ENCODE assay signal across 10 mouse cellular contexts in the genomic region with DNA sequence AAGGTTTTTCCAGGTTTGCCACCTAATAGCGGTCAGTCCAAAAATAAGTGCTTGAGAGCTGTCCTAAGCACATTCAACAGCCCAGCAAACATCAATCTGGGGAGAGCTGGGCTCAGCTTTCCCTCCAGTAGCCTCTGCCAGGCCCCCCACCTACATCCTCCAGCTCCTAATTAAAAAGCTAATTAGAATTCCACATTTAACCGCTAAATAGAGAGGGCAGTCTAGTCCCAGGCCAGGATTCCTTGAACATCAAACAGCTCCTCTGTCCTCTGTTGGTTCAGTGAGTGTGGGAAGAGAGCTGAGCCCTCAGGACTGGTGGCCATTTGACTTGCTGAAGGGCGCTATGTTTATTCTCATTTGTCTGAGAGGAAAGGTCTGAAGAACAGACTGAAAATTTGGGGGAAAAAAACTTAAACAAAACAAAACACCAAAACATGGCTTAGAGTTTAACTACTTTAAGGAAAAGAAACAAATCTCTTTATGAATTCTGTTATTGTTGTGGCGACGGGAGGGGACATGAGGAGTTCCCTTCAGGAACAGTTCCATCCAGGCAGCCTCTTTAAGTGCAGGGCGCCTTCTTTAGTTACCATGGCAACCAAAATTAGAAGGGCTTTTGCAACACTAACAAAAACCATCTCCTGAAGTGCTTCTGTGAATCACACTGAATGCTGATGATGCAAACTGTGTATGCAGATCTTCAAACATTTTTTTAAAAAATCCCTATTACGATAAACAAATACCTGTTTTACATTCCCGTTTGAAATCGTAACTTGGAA. TPM values are rescaled to one million over a fixed set of nuclear protein-coding genes. Genes with fewer than 3 reads are reported as not detected.
DNase-seq lines count a peak whose midpoint lies in the region; ATAC-seq lines count a peak whose summit lies in the region.
"Had no signal": no experiment of that assay in that cellular context is flagged by ENCODE, and none has a peak within 500 bp of the region (broad histone marks: within the 10 kb centered on the region; RNA-seq: fewer than 3 reads in every experiment).

No protein-coding gene starts in this region.

- peaks cover 32% of the 10 kb centered on the region for H3K4me1 ChIP-seq in embryonic facial prominence, embryonic 10.5 days
- H3K4me1 ChIP-seq in hindbrain, embryonic 14.5 days (replicated peaks; ENCODE audit: control insufficient read depth, insufficient read depth, low read length): peaks cover 20% of the 10 kb centered on the region; the same call in 1 of the 2 replicates
- H3K4me1 ChIP-seq in neural tube, embryonic 13.5 days (replicated peaks): peaks cover 29% of the 10 kb centered on the region

- no peaks in the 10 kb centered on the region for H3K36me3 ChIP-seq in embryonic facial prominence, embryonic 10.5 days (replicated peaks)
- H3K36me3 ChIP-seq in hindbrain, embryonic 14.5 days (replicated peaks; ENCODE audit: control insufficient read depth, insufficient read depth): no peaks in the 10 kb centered on the region
- no peaks in the 10 kb centered on the region for H3K36me3 ChIP-seq in neural tube, embryonic 13.5 days
- H3K36me3 ChIP-seq: embryonic facial prominence, embryonic 13.5 days had no signal

- peak; percentile 46 for DNase-seq in right cerebral cortex, adult 18-20 months
- DNase-seq in right cerebral cortex, postnatal 36 days (ENCODE audit: low spot score in 2 of 2): no peak
- DNase-seq in embryonic facial prominence, embryonic 10.5 days (ENCODE audit: low spot score): no peak
- no peak for DNase-seq in hindbrain, embryonic 14.5 days (ENCODE audit: low spot score)
- no peak for DNase-seq in adrenal gland, adult 8-10 months
- no peak for DNase-seq in urinary bladder, postnatal 36 days (ENCODE audit: low spot score in 2 of 2)
- DNase-seq: heart, postnatal 14 days had no signal

- WGBS in embryonic facial prominence, embryonic 10.5 days: 55% methylated on average over 9 of the region's 9 CpGs
- 42% methylated on average over 9 of the region's 9 CpGs for WGBS in hindbrain, embryonic 14.5 days
- WGBS in neural tube, embryonic 13.5 days: 50% methylated on average over 9 of the region's 9 CpGs

- peak; percentile 33; the same call in 1 of the 2 replicates for ATAC-seq in hindbrain, embryonic 14.5 days (ENCODE audit: low FRiP score)
- no peak for ATAC-seq in neural tube, embryonic 13.5 days (ENCODE audit: low read depth)
- no peak for ATAC-seq in monocyte, adult 5-6 weeks (replicated peaks; ENCODE audit: insufficient number of reproducible peaks, low FRiP score, low TSS enrichment, poor library complexity, severe bottlenecking)

- no peak overlapping the region for H3K9ac ChIP-seq in hindbrain, embryonic 14.5 days
- H3K9ac ChIP-seq in neural tube, embryonic 13.5 days: no peak overlapping the region
- H3K9ac ChIP-seq: embryonic facial prominence, embryonic 13.5 days had no signal

- H3K4me3 ChIP-seq in embryonic facial prominence, embryonic 10.5 days: peak overlapping the region; percentile 70; the same call in 1 of the 2 replicates
- no peak overlapping the region for H3K4me3 ChIP-seq in hindbrain, embryonic 14.5 days (replicated peaks; ENCODE audit: low read length)
- H3K4me3 ChIP-seq in neural tube, embryonic 13.5 days: no peak overlapping the region

- H3K27ac ChIP-seq in embryonic facial prominence, embryonic 10.5 days (replicated peaks): no peak overlapping the region
- peak overlapping the region; percentile 32; the same call in 1 of the 2 replicates for H3K27ac ChIP-seq in hindbrain, embryonic 14.5 days
- H3K27ac ChIP-seq in neural tube, embryonic 13.5 days (replicated peaks): peak overlapping the region; percentile 35; the same call in 1 of the 2 replicates
- H3K27ac ChIP-seq: embryonic facial prominence, embryonic 13.5 days had no signal

- H3K4me2 ChIP-seq in hindbrain, embryonic 14.5 days (replicated peaks): peak overlapping the region; percentile 97
- peak overlapping the region; percentile 84 for H3K4me2 ChIP-seq in neural tube, embryonic 13.5 days

- H3K27me3 ChIP-seq in embryonic facial prominence, embryonic 10.5 days (replicated peaks; ENCODE audit: low read depth, poor library complexity, severe bottlenecking): no peaks in the 10 kb centered on the region
- no peaks in the 10 kb centered on the region for H3K27me3 ChIP-seq in hindbrain, embryonic 14.5 days (ENCODE audit: control insufficient read depth, insufficient read depth, low read length)
- H3K27me3 ChIP-seq in neural tube, embryonic 13.5 days: no peaks in the 10 kb centered on the region
- H3K27me3 ChIP-seq: embryonic facial prominence, embryonic 13.5 days had no signal

- no peaks in the 10 kb centered on the region for H3K9me3 ChIP-seq in embryonic facial prominence, embryonic 10.5 days
- no peaks in the 10 kb centered on the region for H3K9me3 ChIP-seq in hindbrain, embryonic 14.5 days (ENCODE audit: control insufficient read depth, low read length)
- no peaks in the 10 kb centered on the region for H3K9me3 ChIP-seq in neural tube, embryonic 13.5 days
- H3K9me3 ChIP-seq: embryonic facial prominence, embryonic 13.5 days had no signal

RNA-seq across cellular contexts. Expression of a gene that starts 1.6 kb away (rescaled TPM):
- polyA plus RNA-seq in embryonic facial prominence, embryonic 10.5 days (2016; fragmentation: Nextera tagmentation; extraction: Ambion mirVana): 1.2 and 1.7 TPM in 2 replicates
- polyA plus RNA-seq in hindbrain, embryonic 14.5 days (2014; fragmentation: Nextera tagmentation; extraction: Ambion mirVana): 5.4 and 6.4 TPM in 2 replicates
- polyA plus RNA-seq in neural tube, embryonic 13.5 days (2015; fragmentation: Nextera tagmentation; extraction: Ambion mirVana): 3.6 and 3.8 TPM in 2 replicates
- 1 to 10 TPM; 2.4 to 2.7 (median 2.4) TPM for total RNA-seq in adrenal gland, adult 8-10 months (2022)
- 0.10 TPM in 2 of 3 replicates, not detected in the other for total RNA-seq in monocyte, adult 5-6 weeks (2017)

RNA-seq across cellular contexts. Expression of a gene that starts 36.6 kb away (rescaled TPM):
- 40.8 and 45.1 TPM in 2 replicates for polyA plus RNA-seq in embryonic facial prominence, embryonic 10.5 days (2016; fragmentation: Nextera tagmentation; extraction: Ambion mirVana)
- polyA plus RNA-seq in hindbrain, embryonic 14.5 days (2014; fragmentation: Nextera tagmentation; extraction: Ambion mirVana): 32.7 and 34.5 TPM in 2 replicates
- polyA plus RNA-seq in neural tube, embryonic 13.5 days (2015; fragmentation: Nextera tagmentation; extraction: Ambion mirVana): 36.6 and 37.2 TPM in 2 replicates
- 10 to 100 TPM; 30.8 to 39.5 (median 34.5) TPM for total RNA-seq in adrenal gland, adult 8-10 months (2022)
- 68.4 to 81.1 TPM (median 71.3 TPM) in 3 replicates for total RNA-seq in monocyte, adult 5-6 weeks (2017)
